Mouse (Mus musculus): ENCODE measurements around the gene Dph2. TPM values are rescaled to one million over a fixed set of nuclear protein-coding genes. Genes with fewer than 3 reads are reported as not detected.

Dph2 gene
- 10 to 100 TPM in 7 of 26 experiments, 1 to 10 TPM in 19; 1.9 to 15.4 (median 7.8) TPM for total RNA-seq (2018; cell fraction: chromatin; rRNA removed)
- 1 to 10 TPM; 1.4 to 6.7 (median 4.5) TPM for total RNA-seq (2018; cell fraction: cytosol; rRNA removed)
- 10 to 100 TPM in 6 of 26 experiments, 1 to 10 TPM in 20; 2.1 to 17.8 (median 7.0) TPM for total RNA-seq (2018; cell fraction: nucleus; rRNA removed)
- 1.9 to 7.4 TPM (median 4.9 TPM) in 3 replicates for polyA plus RNA-seq (2018)

DNA sequence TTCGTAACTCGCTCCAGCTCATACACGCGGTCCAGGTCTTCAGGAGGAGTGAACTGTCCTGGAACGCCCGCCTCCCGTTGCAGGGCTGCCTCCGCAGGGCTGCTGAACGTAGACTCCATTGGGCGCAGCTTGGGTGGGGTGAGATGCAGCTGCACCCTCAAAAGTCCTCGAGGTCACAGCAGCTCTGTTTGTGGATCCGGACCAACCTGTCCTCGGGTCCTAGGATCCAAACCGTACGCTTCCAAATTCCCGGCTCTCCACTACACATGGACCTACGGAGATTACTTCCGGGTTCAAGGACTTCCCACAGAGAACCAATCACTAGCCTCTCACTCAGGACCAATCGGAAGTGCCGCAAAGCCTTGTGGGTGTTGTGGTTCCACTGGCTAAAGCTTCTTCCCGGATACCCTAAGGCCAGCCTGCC is at the start of gene Dph2:
Dph2 (minus strand) TSS at position 295 of the 424 bp plus-strand sequence.
- Histone ChIP-seq H3K36me3 (ENCODE audit: inconsistent target) (peaks cover 18% of the 10 kb centered on the region; the same call in 1 of the 2 replicates), H3K79me2 (ENCODE audit: inconsistent target) (peaks cover 10% of the 10 kb centered on the region), H3K27ac (no peak within 1 kb of the TSS), H3K4me3 (ENCODE audit: inconsistent target) (peak within 1 kb of the TSS; percentile 96)
- WGBS (ENCODE audit: missing documents) = 0% methylated on average over 18 of the region's 21 CpGs

DNA sequence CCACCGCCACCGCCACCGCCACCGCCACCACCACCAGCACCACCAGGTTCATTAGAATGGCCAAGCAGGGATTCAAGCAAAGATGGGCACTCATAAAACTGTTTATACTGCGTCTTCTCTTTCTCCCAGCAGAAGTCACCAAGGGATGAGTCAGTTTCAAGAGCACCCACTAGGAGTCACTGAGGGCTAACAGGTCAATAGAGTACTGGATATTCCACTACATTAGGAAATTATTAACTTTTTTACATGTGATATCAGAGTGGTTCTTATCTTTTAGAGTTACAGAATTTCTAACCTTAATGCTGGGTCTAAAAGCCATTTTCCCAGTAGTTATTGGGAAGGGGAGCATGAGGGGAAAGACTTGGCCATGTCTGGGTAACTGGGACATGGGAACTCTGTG is 45.1 kb upstream of the Dph2 start:
- Histone ChIP-seq H3K36me3 (ENCODE audit: inconsistent target) (no peaks in the 10 kb centered on the region), H3K27ac (no peak overlapping the region), H3K4me3 (ENCODE audit: inconsistent target) (no peak overlapping the region), H3K79me2 (ENCODE audit: inconsistent target) (no peaks in the 10 kb centered on the region)
- WGBS (ENCODE audit: missing documents) = 98% methylated on average over 4 of the region's 5 CpGs

DNA sequence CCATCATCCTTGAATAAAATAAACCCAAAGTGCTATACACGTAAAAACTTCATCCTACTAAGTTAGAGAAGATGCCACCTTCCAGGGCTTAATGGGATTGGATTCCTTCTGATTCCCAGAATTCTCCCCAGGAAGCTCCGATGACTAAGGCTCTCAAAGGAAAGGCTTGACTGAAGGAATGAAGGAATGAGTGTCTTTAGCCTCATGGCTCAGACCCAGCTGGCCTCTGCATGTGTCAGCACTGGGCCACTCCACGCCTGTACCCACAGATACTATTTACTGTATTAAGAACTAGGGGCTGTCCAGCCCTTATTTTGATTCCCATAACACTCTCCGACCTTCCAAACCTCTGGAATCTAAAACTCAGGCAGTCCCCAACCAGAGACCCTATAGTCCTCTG is 42.2 kb upstream of the Dph2 start:
- 90% methylated on average over 4 of the region's 4 CpGs for WGBS (ENCODE audit: missing documents)
- no peak overlapping the region for H3K27ac ChIP-seq
- H3K79me2 ChIP-seq (ENCODE audit: inconsistent target) = no peaks in the 10 kb centered on the region
- H3K4me3 ChIP-seq (ENCODE audit: inconsistent target) = no peak overlapping the region
- no peaks in the 10 kb centered on the region for H3K36me3 ChIP-seq (ENCODE audit: inconsistent target)

GRCm38 (mm10) chr4:117933248-117933647 is 41.4 kb upstream of the Dph2 start:
- Histone ChIP-seq H3K4me3 (ENCODE audit: inconsistent target) (no peak overlapping the region), H3K36me3 (ENCODE audit: inconsistent target) (no peaks in the 10 kb centered on the region), H3K27ac (no peak overlapping the region), H3K79me2 (ENCODE audit: inconsistent target) (no peaks in the 10 kb centered on the region)
- WGBS (ENCODE audit: missing documents) = 97% methylated on average over 5 of the region's 5 CpGs

DNA sequence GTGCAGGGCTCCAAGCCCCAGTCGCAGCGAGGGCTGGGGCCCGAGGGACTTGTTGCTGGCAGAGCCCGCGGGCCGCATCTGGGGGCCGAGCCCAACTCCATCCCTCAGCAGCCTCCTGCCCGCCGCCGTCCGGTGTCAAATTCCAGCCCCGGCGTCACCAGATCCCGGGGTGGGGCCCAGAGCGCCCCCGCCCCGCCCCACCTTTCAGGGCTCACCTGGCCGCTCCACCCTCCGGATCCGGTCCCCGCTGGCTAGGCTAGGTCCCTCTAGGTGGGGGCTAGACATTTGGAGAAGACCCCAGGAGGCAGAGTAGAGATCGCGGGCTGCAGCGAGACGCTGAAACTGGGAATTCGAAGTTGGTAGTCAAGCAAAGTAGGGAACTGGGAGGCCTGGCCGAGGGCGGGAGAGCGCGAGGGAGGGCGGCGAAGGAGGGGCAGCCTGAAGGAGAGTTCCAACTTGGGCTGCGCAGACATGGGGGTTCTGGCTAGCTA is 37.6 kb upstream of the Dph2 start, which contains the start of gene Artn:
Artn (minus strand) TSS at position 373 of the 491 bp plus-strand sequence.
- no peak within 1 kb of the TSS for H3K27ac ChIP-seq

DNA sequence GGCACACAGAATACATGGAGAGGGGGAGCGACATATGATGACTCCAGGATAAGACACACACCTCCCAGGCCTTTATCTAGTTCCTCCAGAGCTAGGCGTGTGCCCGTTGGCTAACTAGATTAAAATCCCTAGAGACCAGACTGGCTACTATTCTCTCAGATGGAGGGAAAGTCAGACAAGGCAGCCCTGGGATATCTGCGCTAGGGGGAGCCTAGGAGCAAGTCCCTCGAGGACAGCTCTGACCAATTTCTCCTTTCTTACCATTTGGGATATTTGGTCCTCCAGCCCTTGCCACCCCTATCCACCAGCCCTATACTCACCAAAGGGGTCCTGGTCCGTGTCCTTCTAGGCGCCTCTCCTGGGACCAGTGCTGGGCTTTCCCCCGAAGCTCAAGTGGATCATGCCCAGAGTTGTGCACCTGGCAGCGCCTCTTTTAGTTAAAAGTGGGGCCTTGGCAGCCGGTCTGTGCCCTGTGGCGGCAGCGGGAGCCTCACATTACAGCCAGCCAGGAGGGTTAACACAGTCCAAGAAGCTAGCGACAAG is 36.9 kb upstream of the Dph2 start:
- WGBS (ENCODE audit: missing documents) = 7% methylated on average over 13 of the region's 13 CpGs
- H3K27ac ChIP-seq = no peak overlapping the region
- H3K4me3 ChIP-seq (ENCODE audit: inconsistent target) = no peak overlapping the region
- no peaks in the 10 kb centered on the region for H3K36me3 ChIP-seq (ENCODE audit: inconsistent target)
- no peaks in the 10 kb centered on the region for H3K79me2 ChIP-seq (ENCODE audit: inconsistent target)

More for the DNA sequence above, 37.6 kb upstream of the Dph2 start, which contains the start of gene Artn:
- no peaks in the 10 kb centered on the region for H3K79me2 ChIP-seq (ENCODE audit: inconsistent target)
- H3K36me3 ChIP-seq (ENCODE audit: inconsistent target) = no peaks in the 10 kb centered on the region
- no peak within 1 kb of the TSS for H3K4me3 ChIP-seq (ENCODE audit: inconsistent target)
- WGBS (ENCODE audit: missing documents) = 10% methylated on average over 26 of the region's 33 CpGs

DNA sequence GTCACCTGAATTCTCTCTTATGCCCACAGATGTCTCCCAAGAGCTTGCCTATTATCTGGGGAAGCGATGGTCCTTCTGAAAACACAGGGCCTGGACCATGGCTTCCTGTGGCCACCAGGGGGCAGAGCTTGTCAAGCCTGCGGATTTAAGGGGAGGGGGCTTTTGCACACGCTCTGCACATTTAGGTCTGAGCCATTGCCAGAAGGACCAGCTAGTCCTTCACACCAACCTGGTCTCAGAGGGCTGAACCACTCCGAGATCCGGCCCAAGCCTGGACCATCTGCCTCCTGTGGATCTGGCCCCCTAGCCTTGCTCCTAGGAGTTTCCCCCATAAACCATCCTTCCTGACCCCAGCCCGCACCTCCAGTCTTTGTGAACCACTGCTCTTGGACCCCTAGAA is 36.4 kb upstream of the Dph2 start:
- no peaks in the 10 kb centered on the region for H3K36me3 ChIP-seq (ENCODE audit: inconsistent target)
- no peak overlapping the region for H3K4me3 ChIP-seq (ENCODE audit: inconsistent target)
- 34% methylated on average over 6 of the region's 6 CpGs for WGBS (ENCODE audit: missing documents)
- no peaks in the 10 kb centered on the region for H3K79me2 ChIP-seq (ENCODE audit: inconsistent target)
- H3K27ac ChIP-seq = no peak overlapping the region

DNA sequence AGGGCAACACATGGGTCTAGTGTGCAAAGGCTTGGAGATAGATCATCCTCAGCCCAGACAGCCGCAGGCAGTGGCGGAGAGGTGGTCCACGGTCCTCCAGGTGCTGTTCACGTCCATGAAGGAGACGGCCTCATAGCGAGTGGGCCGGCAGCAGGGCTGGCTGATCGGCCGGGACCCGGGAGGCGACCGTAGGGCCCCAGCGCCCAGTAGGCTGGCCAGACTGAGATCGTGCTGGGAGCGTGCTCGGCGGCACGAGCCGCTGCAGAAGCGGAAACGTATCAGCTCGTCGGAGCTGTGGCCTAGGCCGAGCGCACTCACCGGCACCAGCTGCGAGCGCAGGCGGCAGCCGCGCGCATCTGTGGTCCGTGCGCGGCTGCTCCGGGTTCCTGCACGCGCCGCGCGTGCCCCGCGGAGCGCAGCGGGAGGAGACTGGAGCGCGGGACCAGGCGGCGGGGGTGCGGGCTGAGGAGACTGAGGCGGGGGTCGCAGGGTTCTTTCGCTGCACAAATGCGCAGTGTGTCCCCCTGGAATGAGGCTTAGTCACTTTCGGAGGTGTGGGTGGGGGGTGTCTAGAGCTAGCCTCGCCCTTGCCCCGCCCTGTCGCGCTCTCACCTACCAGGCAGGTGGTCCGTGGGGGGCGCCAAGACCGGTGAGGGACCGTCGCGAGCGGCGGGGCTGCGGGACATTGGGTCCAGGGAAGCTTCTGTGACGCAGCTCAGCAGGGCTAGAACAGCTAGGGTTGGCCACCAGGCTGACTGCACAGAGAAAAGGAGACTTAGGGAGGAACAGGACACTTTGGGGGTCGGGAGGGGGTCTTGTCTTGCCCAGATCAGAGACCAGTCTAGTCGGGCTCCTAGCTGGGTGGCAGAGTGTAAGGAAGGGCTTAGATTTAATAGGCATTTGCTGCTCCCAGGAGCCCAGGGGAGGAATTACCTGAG is 35.0 kb upstream of the Dph2 start:
- Histone ChIP-seq H3K27ac (no peak overlapping the region), H3K4me3 (ENCODE audit: inconsistent target) (no peak overlapping the region), H3K36me3 (ENCODE audit: inconsistent target) (no peaks in the 10 kb centered on the region), H3K79me2 (ENCODE audit: inconsistent target) (no peaks in the 10 kb centered on the region)
- 8% methylated on average over 55 of the region's 71 CpGs for WGBS (ENCODE audit: missing documents)

DNA sequence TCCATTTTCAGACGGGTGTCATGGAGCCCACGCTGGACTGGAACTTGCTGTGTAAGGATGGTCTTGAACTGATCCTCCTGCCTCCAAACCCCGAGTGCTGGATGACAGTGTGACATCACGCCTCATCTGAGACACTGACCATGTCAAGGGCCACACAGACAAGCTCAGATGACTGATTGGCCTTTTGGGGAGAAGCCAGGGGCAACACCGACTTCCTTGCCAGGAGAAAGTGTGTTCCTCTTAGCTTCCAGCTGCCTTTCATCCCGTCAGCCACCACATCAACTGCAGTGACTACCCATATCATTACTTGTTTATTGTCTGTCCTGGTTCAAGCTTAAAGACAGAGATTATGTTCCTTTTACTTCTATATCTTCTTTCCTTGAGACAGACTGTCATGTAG is 33.1 kb upstream of the Dph2 start:
- H3K27ac ChIP-seq = no peak overlapping the region
- H3K79me2 ChIP-seq (ENCODE audit: inconsistent target) = no peaks in the 10 kb centered on the region
- 43% methylated on average over 6 of the region's 6 CpGs for WGBS (ENCODE audit: missing documents)
- H3K36me3 ChIP-seq (ENCODE audit: inconsistent target) = no peaks in the 10 kb centered on the region
- no peak overlapping the region for H3K4me3 ChIP-seq (ENCODE audit: inconsistent target)

DNA sequence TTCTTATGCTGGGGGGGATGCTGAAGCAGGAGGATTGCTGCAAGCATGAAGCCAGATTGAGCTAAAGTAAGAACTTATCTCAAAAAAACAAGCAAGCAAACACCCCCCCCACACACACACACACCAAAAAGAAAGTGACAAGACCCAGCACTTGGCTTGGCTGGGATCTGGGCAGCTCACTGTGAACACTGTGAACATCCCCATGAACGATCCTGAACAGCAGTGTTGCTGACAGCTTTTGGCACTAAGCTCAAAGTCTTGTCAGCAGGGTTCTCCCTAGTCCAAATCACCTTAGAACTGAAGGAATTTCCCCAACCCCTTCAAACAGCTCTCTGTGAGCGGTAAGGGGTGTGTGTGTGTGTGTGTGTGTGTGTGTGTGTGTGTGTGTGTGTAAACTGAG is 31.6 kb upstream of the Dph2 start:
- WGBS (ENCODE audit: missing documents) = 100% methylated on average over 1 of the region's 2 CpGs
- Histone ChIP-seq H3K4me3 (ENCODE audit: inconsistent target) (no peak overlapping the region), H3K36me3 (ENCODE audit: inconsistent target) (no peaks in the 10 kb centered on the region), H3K27ac (no peak overlapping the region), H3K79me2 (ENCODE audit: inconsistent target) (no peaks in the 10 kb centered on the region)

DNA sequence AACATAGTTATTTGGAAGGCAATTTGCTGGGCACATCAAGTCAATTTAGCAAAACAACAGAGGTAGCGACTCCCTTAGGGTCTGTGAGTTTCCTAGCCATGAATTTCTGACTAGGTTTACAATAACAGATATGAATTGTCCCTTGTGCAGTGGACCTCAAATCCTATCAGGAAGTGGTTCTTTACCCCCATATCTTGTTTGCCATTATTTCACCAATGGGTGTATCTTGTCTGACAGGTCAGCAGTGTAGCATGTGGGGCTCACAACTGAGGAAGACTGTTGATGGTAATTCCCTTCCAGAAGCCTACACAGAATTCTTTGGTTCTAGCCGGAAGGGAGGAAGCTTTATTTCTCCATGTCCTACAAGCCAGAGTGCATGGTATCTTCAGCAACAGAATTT is 29.5 kb upstream of the Dph2 start:
- H3K4me3 ChIP-seq (ENCODE audit: inconsistent target) = no peak overlapping the region
- WGBS (ENCODE audit: missing documents) = 100% methylated on average over 2 of the region's 2 CpGs
- H3K79me2 ChIP-seq (ENCODE audit: inconsistent target) = no peaks in the 10 kb centered on the region
- H3K27ac ChIP-seq = no peak overlapping the region
- no peaks in the 10 kb centered on the region for H3K36me3 ChIP-seq (ENCODE audit: inconsistent target)

DNA sequence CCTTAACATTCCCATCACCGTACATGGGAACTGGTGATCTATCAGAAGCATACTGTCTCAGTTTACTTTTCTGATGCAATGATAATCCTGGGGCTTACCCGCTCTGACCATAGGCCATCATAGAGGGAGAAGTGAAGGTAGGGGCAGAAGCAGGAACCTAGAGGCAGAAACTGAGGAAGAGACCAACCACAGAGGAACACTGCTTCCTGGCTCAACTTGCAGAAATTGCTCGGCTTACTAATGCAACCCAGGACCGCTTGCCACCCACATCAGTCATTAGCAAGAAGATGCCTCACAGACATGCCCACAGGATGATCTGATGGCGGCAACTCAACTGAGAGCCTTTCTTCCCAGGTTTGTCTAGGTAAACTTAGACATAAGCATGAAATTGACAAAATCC is 26.9 kb upstream of the Dph2 start:
- H3K79me2 ChIP-seq (ENCODE audit: inconsistent target) = peaks cover 10% of the 10 kb centered on the region
- H3K4me3 ChIP-seq (ENCODE audit: inconsistent target) = no peak overlapping the region
- peak overlapping the region; percentile 5 for H3K27ac ChIP-seq
- WGBS (ENCODE audit: missing documents) = 10% methylated on average over 5 of the region's 5 CpGs
- H3K36me3 ChIP-seq (ENCODE audit: inconsistent target) = no peaks in the 10 kb centered on the region

DNA sequence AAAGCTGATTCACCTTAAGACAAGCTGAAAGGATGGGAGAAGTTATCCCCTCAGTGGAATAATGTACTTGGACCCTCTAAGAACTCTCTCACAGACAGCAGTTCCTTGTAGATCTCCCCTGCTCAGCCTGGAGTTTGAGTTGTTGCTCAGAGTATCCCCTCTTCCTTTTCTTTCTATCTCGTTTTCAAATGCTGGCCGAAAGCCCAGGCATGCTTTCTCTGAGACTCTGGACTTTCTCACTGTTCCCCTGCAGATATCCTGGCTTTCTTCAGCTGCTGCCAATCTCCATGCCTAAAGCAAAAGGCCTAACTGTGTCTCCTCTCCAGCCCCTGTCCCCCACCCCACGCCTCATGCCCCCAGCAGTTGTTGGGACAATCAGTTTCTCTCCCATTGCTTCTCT is 26.4 kb upstream of the Dph2 start:
- Histone ChIP-seq H3K79me2 (ENCODE audit: inconsistent target) (peaks cover 15% of the 10 kb centered on the region), H3K4me3 (ENCODE audit: inconsistent target) (no peak overlapping the region), H3K36me3 (ENCODE audit: inconsistent target) (no peaks in the 10 kb centered on the region), H3K27ac (peak overlapping the region; percentile 5)
- WGBS (ENCODE audit: missing documents) = 47% methylated on average over 3 of the region's 3 CpGs

- Histone ChIP-seq H3K79me2 (ENCODE audit: inconsistent target) (peaks cover 19% of the 10 kb centered on the region), H3K4me3 (ENCODE audit: inconsistent target) (no peak overlapping the region), H3K27ac (peak overlapping the region; percentile 80; the same call in 1 of the 2 replicates), H3K36me3 (ENCODE audit: inconsistent target) (no peaks in the 10 kb centered on the region)
- 95% methylated on average over 4 of the region's 4 CpGs for WGBS (ENCODE audit: missing documents)
Measured at GRCm38 (mm10) chr4:117917847-117918246, 26.0 kb upstream of the Dph2 start.

- Histone ChIP-seq H3K79me2 (ENCODE audit: inconsistent target) (peaks cover 23% of the 10 kb centered on the region), H3K36me3 (ENCODE audit: inconsistent target) (no peaks in the 10 kb centered on the region), H3K27ac (peak overlapping the region; percentile 80), H3K4me3 (ENCODE audit: inconsistent target) (no peak overlapping the region)
- 93% methylated on average over 4 of the region's 4 CpGs for WGBS (ENCODE audit: missing documents)
Measured at GRCm38 (mm10) chr4:117917402-117917801, 25.6 kb upstream of the Dph2 start.
